Mouse (Mus musculus) CD4-positive helper T cell, adult 2 months (primary cell): Measurements from ENCODE around the gene Dusp27.
"Not testable (repeated sequence)": the region's sequence is repeated elsewhere in the genome, so short reads cannot be mapped to it uniquely, and the experiment has no call there.

Experiments
- DNase-seq: peaks from one replicate; pipeline ENCODE4 v3.0.0-alpha.2; 2012; ENCODE audit warnings: low read depth, missing footprints, low spot score

The Dusp27 gene

DNA sequence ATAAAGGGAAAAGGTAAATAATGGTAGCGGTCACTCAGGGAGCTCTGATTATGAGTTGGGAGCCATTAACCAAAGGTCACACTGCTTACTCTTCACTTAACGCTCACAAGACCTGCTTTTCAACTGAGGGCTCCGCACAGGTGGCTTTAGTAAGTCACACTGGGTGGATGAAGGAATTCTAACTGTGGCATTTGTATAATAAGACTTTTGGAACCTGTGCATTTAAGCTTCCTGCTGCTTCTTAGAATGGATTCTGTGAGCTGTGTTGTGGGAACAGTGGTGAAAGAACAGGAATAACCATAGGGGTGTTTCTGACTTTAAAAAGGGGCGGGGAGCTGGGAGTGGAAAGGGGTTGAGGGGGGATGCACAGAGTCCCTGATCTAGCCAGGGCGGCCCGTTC is 14.6 kb upstream of the Dusp27 start:
- no peak for DNase-seq

DNA sequence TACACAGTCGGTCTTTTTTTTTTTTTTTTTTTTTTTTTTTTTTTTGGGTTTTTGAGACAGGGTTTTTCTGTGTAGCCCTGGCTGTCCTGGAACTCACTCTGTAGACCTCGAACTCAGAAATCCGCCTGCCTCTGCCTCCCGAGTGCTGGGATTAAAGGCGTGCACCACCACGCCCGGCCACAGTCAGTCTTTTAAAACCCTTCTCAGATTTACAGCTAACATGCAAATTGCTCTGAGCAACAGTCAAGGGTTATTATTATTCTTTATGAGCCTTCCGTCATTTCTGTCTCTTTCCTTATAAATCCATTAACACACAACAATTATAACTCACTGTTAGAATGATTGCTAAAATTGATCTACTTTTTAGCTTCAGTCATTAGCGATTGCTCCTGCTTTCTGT is 14.1 kb upstream of the Dusp27 start:
- DNase-seq, result not testable (repeated sequence)

DNA sequence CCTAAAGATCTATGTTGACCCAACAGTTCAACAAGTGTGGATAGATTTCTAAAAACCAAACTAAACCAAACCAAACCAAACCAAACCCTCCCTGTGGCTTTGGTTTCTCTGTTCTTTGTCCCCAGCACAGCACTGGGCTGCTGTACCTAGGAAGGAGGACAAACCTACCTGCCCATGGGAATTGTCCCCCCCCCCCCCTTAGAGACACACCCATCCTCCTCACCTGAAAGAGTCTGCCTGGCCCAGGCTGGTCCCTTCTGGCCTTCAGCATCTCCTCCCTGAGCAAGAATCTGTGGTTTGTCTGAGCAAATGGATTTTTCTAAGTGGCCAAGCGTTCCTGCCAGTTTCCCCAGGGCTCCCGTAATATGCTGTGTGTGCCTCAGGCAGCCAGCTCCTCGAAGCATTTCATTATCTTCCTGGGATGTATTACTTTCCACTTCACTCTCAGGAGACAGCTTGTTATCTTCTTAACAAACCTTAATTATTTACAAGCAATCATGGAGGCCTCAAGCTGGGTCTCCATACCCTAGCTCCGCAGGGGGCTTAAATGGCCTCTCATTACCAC is 12.0 kb upstream of the Dusp27 start:
- DNase-seq, result no peak

DNA sequence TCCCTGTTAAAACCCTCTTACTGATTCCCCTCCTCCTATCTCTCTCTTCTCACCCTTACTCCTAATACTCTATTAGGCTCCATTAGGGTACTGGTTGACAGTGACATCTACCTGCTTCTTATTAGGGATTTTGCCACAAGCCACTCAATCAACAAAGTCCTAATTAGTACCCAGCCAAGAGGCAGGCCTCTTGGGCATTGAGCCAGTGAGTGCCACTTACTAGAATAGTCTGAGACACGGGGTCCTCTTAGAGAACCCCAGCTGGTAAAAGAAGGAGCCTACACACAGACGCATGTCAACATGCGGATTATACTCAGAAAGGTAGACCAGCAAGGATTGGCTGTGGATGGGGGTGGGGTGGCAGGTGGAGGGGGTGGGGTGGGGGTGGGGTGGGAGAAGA is 11.4 kb upstream of the Dusp27 start:
- DNase-seq, result no peak

DNA sequence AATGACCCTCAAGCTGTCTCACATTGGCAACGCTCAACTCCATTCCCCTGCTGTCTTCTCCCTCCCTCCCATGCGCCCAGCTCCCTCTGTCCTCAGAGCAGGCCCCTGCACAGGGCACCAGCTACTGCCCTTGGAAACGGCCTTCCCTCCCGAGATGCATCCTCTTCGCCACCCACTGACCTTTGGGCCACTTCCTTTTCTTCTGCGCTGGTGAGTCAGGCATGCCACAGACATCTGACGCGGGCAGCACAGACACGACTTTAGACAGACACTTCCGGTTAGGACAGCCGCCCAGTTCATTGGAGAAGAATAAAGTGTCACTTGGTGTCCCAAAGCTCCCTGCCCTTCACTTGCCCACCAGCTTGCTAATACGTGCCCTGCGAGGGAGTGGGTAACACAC is 10.4 kb upstream of the Dusp27 start:
- DNase-seq, result no peak

DNA sequence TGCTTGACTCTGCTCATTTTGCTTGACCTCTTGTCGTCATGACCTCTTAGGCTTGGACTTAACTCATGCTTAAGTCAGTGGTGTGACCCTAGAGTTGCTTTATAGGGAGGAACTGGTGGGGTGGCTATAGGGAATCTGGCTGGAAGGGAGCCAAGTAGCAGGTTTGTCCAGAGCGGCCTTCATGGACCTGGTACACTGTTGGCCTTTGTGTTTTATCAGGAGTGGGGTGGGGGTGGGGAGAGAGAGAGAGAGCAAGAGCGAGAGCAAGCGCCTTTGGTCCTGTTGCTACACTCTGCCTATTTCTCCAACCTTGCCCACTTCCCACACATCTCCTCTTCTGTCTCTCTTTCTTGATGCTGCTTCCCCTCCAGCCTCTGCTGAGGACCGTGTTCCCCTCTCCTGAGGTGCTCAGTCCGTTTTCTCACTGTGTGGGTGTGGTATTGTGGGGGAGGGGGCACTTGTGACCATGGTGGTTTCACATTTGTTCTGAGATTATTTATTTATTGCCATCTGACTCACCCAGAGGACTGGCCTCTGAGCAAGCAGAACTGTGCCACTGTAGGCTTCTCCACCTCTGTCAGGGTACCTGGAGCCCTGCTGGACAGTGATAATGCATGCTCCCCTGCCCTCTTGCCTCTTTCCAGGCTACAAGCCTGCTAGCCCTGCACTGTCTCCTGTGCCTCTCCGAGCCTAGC is 9.7 kb upstream of the Dusp27 start:
- no peak for DNase-seq

DNA sequence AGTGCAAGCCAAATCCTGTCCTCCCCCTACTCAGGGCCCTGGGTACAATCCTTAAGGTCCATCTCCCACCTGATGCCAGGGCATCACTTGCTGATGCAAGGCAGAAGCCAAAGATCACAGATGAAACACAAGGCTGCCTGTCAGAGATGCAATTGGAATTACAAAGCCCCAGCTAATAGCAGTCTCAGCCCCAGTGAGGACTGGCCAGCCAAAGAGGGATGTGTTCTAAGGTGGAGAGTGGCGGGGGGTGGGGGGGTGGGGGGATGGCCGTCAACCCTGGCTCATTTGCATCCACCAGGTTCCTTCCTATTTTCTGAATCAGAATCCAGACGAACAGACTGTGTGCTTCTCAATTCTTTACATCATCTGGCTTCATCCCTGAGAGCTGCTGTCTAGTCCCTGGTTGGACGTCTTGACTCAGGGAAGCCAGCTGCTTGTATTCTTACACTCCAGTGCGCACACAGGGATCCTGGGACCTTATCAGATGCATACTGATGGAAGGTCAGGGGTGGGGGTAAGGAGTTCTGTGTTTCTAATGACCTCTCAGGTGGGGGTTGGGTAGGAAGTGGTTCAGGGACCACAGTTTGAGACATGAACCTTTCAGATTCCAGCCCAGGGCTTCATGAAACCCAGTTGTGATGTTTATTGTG is 7.5 kb upstream of the Dusp27 start:
- DNase-seq, result no peak

DNA sequence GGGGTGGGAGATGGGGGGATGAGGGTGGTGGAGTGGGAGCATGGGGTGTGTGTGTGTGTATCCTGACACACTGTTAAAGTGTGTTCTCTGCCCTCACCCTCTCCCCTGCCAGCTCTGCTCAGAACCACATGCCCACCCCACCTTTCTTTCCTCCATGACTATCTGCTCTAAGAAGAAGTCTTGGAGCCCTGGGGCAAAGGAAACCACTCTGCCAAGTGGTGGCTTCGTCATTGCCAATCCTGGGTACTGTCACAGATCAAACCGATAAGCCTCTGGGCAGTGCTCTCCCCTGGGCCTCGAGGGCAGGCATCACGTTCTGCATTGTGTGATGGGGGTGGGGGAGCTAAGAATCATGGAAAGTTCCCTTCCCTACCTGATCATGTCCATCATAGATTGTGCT is 4.6 kb upstream of the Dusp27 start:
- DNase-seq, result no peak

DNA sequence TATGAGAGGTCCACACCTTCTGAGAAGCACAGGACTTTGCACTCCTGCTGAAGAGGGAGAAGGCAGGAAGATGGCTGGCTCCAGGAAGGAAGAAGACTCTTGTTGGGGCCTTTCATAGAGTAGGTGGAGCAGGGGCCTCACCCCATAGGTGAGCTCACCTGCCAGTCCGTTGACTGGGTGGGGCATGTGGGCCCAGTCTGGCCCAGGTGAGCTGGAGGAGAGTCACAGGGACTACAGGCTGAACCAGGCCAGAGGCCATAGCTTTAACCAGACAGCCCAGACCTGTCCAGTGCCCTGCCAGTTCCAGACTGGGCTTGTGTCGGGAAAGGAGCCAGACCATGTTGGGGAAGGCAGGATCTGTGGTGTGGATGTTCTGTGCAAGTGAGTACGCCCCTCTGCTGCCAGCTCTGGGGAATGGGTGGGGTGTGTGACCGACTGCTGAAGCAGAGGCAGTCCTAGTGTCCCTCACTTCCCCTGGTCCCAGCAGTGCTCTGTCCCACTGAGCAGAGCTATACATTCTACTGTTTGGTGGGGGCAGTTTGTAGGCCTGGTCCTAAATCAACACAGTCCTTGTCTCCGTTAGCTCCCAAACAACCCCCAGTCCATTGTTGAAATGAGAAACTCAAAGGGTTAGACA is 2.6 kb upstream of the Dusp27 start, which contains the start of gene Gpa33:
Gpa33 (plus strand) TSS at position 15 of the 637 bp plus-strand sequence.
- no peak for DNase-seq

DNA sequence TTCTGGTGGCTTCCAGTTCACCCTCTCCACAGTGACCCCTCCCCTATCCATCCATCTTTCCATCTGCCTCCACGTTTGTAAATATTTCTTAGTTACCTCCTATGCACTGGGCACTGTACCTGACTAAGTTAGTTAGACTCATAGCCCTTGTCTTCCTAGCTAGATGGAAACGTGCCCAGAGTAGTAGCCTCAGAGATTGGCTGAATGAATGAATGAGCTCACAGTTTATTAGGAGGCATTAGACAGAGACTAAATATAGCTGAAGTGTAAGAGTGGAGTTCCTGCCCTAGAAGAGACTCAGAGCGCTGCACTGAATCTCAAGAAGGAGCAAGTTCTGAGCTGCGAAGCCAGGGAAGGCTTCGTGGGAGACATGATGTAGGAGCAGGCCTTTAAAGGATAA is 829 bp upstream of the Dusp27 start:
- DNase-seq, result no peak

DNA sequence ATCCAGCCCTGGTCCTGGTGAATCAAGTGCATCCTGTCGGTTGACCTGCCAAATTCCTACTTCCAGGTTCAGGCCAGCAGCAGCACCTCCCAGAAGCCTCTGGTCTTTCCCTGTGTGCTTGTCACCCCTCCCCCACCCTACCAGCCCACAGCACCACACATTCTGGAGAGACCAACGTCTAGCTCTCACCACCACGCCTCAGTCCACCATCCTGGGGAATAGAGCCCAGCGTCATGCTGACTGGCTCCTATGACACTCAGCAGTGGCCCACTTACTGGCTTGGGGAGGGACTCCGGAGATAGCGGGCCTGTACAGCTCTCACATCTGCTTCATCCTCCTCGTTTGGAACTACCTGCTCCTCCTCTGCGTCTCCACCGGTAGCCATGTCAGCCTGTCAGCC is 927 bp downstream of the Dusp27 start:
- DNase-seq, result no peak

DNA sequence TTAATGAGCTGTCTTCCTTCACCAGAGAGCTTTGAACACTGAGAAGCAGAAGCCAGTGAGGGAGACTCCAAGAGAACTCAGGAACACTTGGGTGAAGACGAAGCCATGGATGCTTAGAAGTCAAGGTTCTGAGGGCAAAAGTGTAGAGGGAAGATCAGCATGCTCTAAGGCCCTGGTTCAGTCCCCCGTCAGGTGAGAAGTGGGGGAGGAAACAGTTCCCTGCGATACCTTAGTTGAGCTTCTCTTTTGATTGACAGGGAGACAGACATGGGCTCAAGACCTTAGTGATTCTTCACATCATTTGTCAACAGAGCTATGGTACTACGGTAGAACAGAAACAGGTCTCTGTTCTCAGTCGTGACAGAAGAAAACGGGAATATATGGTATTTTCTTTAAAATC is 1.4 kb downstream of the Dusp27 start:
- DNase-seq, result no peak

DNA sequence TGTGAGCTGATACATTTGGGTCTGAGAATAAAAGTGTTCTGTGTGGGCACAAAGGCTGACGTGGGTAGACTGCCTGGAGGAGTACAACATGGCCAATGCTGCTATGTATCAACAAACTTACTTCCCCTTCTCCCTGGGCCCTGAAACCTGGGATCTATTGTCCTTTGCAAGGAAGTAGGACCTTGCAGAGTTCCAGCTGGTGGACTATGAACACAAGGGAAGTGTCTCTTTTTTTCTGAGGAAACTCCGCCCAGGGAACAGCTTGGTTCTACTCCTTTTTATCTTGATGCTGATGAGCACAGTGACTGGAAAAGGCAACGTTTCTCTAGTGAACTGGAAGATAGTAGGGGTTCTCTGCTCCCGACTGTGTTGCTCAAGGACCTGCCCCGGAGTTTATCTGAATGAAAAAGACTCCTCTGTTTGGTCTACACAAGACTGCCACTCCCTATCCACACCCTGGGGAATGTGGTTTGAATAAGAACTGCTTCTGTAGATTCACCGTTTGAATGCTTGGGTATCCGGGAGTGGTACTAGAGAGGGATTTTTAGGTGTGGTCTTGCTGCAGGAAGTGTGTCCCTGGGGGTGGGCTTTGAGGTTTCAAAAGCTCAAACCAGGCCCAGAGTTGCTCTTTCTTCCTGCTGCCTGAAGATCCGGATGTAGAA is 2.7 kb downstream of the Dusp27 start:
- DNase-seq, result no peak

DNA sequence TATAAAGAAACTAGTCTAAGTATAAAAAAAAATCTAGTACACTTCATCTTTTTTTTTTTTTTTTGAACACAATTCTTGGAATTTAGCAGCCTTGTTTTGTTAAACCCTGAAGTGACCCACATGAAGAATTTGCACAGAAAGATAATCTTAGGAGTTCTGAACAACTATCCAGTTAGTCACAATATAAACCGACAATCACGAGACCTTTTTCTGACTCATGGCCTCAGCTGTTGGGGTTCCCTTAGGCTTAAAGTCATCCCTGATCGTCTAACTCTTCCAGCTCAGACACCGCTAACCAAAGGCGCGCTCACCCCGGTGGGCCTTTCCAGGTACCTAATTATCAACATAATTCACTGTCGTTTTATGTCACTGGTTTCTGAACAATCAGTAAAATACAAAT is 4.0 kb downstream of the Dusp27 start:
- no peak for DNase-seq

DNA sequence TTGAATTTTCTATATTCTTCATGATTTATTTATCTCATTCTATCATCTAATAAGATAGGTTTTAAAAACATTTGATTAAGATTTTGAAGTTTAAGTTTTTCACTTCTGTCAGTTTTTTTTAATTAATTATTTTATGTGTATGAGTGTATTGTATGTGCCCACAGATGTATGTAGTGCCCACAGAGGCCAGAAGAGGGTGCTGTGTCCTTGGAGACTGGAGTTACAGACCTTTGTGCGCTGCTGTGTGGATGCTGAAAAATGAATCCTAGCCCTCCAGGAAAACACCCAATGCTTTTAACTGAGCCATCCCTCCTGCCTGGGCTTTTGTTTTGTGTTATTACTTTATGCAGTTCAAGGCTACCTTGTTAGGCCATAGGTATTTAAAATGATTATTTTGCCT is 4.7 kb downstream of the Dusp27 start:
- no peak for DNase-seq

DNA sequence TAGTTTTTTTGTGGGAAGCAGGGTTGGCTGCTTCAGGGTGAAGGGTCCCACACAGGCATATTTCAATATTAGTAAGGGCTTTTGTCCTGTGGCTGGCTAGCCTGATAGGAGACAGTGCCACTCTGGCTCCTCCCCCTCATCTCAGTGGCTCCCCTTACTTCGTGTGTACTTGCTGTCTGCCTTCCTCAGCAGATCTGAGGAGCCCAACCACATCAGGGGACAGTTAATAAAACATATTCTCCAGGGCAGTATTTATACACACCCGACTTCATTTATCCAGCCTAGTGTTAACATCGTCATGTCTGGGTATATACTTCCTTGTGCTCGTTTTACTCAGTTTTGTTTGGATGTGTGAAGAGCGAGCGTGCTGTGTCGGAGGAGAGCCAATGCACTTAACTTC is 5.6 kb downstream of the Dusp27 start:
- no peak for DNase-seq

DNA sequence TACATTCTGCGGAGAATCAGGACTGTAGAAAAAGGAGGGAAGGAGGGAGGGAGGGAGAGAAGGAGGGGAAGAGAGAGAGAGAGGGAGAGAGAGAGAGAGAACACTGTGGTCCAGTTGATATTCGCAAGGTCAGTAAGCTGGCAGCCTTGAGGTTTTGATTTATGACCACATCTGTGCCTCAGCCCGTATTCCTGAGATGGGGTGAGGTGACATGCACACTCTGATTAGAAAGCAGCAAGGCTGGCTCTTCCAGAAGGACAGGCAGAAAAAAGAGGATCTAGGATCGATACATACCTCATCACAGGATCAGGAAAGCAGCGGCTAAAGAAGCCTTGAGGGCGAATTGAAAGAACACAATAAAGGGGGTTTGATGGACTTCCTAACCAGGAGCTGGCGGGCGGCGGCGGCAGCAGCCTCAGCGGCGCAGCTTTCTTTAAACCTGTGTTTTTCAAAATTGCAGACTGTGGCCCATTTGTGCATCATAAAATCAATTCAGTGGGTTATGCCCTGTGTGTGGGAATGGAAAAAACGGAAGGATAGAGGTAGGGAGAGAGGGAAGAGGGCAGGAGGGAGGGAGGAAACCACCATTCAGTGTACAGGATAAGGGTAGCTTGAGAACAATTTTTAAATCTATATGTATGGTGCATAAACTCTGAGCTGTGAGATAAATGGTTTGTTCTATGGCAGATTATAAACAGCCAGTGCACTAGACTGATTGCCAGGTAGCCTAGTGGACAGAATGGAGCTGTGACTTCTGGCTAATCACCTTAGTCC is 9.7 kb downstream of the Dusp27 start:
- DNase-seq, result no peak

DNA sequence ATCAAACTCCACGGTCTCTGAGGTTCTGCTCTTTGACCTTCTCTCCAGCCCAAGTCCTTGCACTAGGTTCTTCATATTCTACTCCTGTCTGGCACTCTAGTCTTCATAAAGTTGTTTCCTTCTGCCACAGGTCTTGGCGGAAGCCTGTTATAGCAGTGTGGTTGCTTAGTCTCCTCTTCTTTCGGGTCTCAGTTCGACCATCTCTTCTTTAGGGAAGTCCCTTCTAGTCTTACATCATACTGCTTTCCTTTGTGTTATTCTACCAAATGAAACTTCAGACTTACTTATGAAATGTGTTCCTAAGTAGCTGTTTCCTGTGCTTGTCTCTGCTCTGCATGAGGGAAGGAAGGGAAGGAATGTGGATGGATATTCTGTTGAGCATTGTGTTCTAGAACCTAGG is 12.0 kb downstream of the Dusp27 start:
- no peak for DNase-seq

DNA sequence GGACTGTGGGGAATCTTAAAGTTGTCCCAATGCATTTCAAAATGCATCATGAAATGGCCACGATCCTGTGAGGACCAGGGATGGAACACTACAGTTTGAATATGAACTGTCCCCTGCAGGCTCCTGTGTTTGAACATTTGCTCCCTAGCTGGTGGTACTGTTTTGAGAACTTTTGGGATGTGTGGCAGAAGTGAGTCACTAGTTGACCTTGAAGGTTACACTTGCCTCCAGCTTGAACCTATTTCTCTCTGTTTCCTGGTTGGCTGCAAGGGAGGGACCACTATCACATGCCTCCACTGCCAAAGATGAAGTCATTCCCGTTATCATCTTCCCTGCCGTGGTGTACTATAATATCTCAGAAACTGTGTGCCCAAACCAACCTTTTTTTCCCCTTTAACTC is 12.7 kb downstream of the Dusp27 start:
- no peak for DNase-seq

DNA sequence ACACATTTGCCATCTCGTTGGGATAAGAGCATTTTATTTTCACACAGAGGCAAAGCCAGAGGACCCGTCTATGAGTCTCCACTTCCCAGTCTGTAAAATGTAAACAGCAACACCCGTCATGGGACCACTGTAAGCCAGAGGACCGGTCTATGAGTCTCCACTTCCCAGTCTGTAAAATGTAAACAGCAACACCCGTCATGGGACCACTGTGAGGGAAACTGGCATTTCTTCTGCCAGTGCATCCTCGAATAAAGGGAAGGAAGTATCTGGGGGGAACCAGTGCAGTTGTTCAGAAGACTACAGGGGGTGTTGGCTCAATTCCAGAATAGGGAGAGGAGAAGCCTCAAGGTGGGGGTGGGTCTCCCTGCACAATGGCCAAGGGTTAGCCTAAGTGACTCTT is 22.3 kb downstream of the Dusp27 start:
- DNase-seq, result no peak

DNA sequence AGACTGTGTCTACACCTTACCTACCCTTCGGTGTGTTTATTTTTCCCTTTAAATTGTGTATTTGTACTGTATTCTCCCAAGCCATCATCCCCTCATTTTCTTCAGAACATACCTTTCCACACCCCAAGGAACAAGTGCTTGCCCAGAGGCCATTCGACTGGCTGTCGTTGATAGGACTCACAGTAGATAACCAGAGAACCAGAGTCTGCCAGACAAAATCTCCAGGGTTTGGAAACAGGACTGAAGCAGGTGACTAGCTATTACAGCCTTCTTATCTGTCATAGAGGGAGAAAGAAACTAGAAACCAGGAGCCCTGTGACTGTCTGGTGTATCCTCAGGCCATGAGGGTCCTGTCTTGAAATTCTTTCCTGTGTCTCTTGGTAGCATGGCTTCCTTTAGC is 22.9 kb downstream of the Dusp27 start:
- no peak for DNase-seq
